Mouse (Mus musculus) bone marrow, adult 2 months (tissue): Measurements from ENCODE around the gene C2. TPM values are rescaled to one million over a fixed set of nuclear protein-coding genes. Genes with fewer than 3 reads are reported as not detected.

Experiments used
- H3K27ac ChIP-seq: fragments of 200-500 bp; 2 replicates; pipeline ENCODE4 v1.5.1; 2012; ENCODE audit warnings: low read depth, mild to moderate bottlenecking, control low read depth, inconsistent platforms, low read length; ENCODE audit not compliant: control insufficient read depth, poor library complexity, insufficient read depth
- H3K4me1 ChIP-seq: fragments of 200-500 bp; 2 replicates; pipeline ENCODE4 v1.6.1; 2011; ENCODE audit warnings: low read length; ENCODE audit not compliant: control insufficient read depth, insufficient read depth
- H3K4me3 ChIP-seq: fragments of 200-500 bp; replicated peaks from 2 replicates; pipeline ENCODE3; 2011; ENCODE audit warnings: mild to moderate bottlenecking, low read depth, low read length, control low read depth; ENCODE audit not compliant: control insufficient read depth
- CTCF ChIP-seq: fragments of 200-500 bp; IDR thresholded peaks from 2 replicates; pipeline ENCODE4 v1.5.1; 2011; ENCODE audit warnings: low read length, control low read depth; ENCODE audit not compliant: control insufficient read depth, insufficient read depth
- POLR2A ChIP-seq: fragments of 200-500 bp; IDR thresholded peaks from 2 replicates; pipeline ENCODE4 v1.6.1; 2011; ENCODE audit warnings: low read depth, mild to moderate bottlenecking, control low read depth, low read length, borderline replicate concordance; ENCODE audit not compliant: control insufficient read depth
- WGBS: fragments of 180-500 bp; shearing (Covaris S2); methylation state at CpG from one replicate; pipeline ENCODE4 v1.1.7; 2018; 5-methylcytosine and 5-hydroxymethylcytosine counted together
- polyA plus RNA-seq: library from polyadenylated mRNA; stranded (reverse); fragments of >200 nt; gene quantifications from 2 replicates; pipeline ENCODE4 v1.2.4, GENCODE M21; 2011; ENCODE audit warnings: low replicate concordance; ENCODE audit not compliant: missing spikeins, insufficient read depth, insufficient read length

Gene C2
- polyA plus RNA-seq, 1 experiment = 3.7 TPM

- Histone ChIP-seq H3K4me3 (no peak overlapping the region), H3K27ac (no peak overlapping the region; the same call in 1 of the 2 replicates), H3K4me1 (peaks cover 6% of the 10 kb centered on the region)
- whole genome bisulfite sequencing = 81% methylated on average over 12 of the region's 12 CpGs
- TF ChIP-seq CTCF (no peak), POLR2A (no peak)
These were observed 4.8 kb downstream of the C2 start for GRCm38 (mm10) chr17:34893072-34893824.

- 95% methylated on average over 2 of the region's 2 CpGs for WGBS
- H3K4me1 ChIP-seq = peaks cover 7% of the 10 kb centered on the region
These were observed 6.7 kb downstream of the C2 start for GRCm38 (mm10) chr17:34891377-34891776.

DNA sequence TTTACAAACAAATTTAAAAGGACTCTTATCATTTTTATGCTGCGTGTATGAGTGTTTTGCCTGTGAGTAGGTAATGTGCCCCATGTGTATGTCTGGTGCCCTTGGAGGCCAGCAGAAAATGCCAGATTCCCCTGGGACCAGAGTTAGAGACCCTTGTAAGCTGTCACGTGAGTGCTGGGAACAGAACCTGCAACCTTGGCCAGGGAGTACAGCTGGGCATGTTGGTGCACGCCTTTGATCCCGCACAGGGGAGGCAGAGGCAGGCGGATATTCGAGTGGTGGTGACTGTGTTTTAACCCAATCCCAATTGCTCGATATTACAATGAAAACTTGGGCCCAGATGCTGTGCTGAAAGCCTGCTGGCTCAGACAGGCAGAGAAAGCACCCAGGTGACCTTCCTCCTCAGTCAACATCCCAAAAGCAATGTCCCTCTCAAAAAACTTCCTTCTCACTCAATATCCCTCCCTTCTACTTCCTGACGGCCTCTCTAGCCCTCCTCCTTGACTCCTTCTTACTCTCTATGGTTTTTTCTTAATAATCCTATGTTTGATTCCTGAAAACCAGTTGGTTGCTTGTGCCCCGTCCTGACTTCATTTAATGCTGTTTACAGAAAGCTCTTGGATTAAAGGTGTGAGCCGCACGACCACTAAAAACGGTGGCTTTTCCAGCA is 7.9 kb downstream of the C2 start:
- H3K27ac ChIP-seq = no peak overlapping the region
- WGBS = 89% methylated on average over 12 of the region's 12 CpGs
- TF ChIP-seq CTCF = no peak
- TF ChIP-seq POLR2A = no peak
- H3K4me1 ChIP-seq = peaks cover 4% of the 10 kb centered on the region
- H3K4me3 ChIP-seq = no peak overlapping the region

More at GRCm38 (mm10) chr17:34891377-34891776, 6.7 kb downstream of the C2 start:
- no peak overlapping the region for H3K4me3 ChIP-seq
- TF ChIP-seq CTCF (peak; percentile 33; the same call in 1 of the 2 replicates), POLR2A (no peak)
- H3K27ac ChIP-seq = no peak overlapping the region

DNA sequence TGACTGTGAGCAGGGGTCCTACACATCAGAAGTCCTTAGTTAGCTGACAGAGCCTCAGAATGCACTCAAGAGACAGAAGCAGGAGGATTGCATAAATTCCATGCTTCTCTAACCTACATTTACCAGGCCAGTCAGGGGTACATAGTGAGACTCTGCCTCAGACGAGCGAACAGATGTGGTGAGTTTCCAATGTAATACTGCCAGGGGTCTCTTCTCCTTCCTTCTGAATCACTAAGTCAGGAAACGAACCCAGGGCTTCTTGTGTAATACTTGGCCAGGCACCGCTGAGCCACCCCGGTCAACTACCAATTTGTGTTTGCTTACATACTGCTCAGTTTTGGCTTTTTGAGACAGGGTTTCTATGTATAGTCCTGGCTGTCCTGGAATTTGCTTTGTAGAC is 10.1 kb downstream of the C2 start:
- TF ChIP-seq CTCF (no peak), POLR2A (no peak)
- Histone ChIP-seq H3K27ac (no peak overlapping the region), H3K4me1 (peaks cover 2% of the 10 kb centered on the region), H3K4me3 (no peak overlapping the region)
- WGBS = 30% methylated on average over 5 of the region's 5 CpGs

DNA sequence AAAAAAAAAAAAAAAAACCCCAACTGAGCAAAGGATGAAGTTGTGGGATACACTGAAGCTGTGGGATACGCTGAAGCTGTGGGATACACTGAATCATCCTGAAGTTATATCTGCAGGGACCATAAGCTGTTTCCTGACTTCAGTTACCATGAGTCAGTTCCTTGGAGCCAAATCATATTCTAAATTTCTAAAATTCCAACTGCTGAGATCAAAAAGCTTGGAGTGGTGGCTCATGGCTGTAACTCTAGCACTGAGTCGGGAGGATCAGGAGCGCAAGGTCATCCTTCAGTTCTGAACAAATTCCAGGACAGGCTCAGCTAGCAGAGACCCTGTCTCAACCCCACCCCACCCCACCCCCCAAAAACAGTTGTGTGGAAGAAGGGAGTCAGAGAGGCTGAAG is 12.4 kb downstream of the C2 start:
- Histone ChIP-seq H3K4me1 (peaks cover 2% of the 10 kb centered on the region), H3K4me3 (no peak overlapping the region), H3K27ac (no peak overlapping the region)
- 93% methylated on average over 3 of the region's 3 CpGs for WGBS
- TF ChIP-seq CTCF (no peak), POLR2A (no peak)

- no peak overlapping the region for H3K27ac ChIP-seq
- 70% methylated on average over 6 of the region's 6 CpGs for WGBS
- TF ChIP-seq CTCF = no peak
- no peak for TF ChIP-seq POLR2A
- no peak overlapping the region for H3K4me3 ChIP-seq
- peaks cover 2% of the 10 kb centered on the region for H3K4me1 ChIP-seq
These were observed 13.4 kb downstream of the C2 start for GRCm38 (mm10) chr17:34884704-34885103.

DNA sequence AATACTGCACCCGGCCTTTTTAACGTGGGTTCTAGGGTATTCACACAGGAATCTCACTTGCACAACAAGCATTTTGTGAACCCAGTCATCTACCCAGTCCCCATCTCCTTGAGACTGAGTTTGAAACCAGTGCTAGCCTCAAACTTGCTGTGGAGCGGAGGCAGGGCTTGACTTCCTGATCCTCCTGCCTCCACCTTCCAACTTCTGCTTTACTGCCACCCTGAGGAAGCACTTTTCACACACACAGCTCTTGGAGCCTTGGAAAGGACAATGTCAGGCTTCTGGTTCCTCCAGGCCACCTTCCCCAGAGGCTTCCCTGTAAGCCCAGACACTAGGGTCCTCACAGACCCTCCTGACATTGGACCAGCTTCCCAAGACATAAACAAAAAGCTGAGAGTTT is 14.7 kb downstream of the C2 start:
- no peak for TF ChIP-seq POLR2A
- no peak for TF ChIP-seq CTCF
- H3K27ac ChIP-seq = no peak overlapping the region
- WGBS = 37% methylated on average over 3 of the region's 3 CpGs
- no peak overlapping the region for H3K4me3 ChIP-seq
- H3K4me1 ChIP-seq = peaks cover 2% of the 10 kb centered on the region

DNA sequence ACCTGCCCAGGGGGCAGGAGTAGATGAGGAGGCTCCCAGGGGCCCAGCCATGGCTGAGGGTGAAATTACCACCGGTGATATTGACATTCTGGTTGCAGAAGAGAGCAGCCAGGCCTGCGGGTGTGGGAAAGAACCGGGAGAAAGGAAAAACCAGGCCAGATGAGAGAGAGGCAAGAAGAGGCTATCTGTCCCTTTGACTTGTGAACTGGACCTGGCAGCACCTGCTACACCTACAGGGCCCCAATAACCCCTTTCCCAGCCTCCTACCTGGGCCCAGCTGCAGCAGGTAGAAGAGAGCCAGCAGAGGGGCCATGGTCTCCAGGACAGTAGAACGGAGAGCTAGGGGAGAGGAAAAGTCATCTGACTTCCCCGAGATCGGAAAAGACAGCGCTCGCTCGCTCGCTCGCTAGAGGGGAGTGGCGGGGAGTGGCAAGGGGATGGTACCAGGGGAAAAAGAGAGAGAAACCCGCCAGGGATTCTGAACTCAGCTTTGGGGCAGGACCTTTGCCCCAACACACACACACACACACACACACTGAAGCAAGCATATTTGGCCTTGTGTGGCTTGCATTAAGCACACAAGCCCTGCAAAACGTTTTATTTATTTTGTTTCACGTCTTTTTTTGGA is 16.3 kb downstream of the C2 start, which contains the start of gene Gm20547:
Gene Gm20547, minus strand, starts transcription at position 360 of the 628 bp plus-strand sequence.
- TF ChIP-seq POLR2A = no peak
- no peak for TF ChIP-seq CTCF
- H3K4me3 ChIP-seq = no peak within 1 kb of the TSS
- WGBS = 86% methylated on average over 15 of the region's 15 CpGs
- no peak within 1 kb of the TSS for H3K27ac ChIP-seq
- no peaks in the 10 kb centered on the region; the same call in 1 of the 2 replicates for H3K4me1 ChIP-seq
